Mouse (Mus musculus) E14TG2a.4 (cell line): ENCODE results near the gene Olfr1214.

Experiments used
- CTCF ChIP-seq: conservative IDR thresholded peaks from 2 replicates; pipeline ENCODE4 v1.5.1; 2014; ENCODE audit warnings: low read length
- NANOG ChIP-seq: IDR thresholded peaks from 2 replicates; pipeline ENCODE4 v1.6.1; 2014; ENCODE audit warnings: borderline replicate concordance, low read length, mixed read lengths
- POU5F1 ChIP-seq: IDR thresholded peaks from 2 replicates; pipeline ENCODE4 v1.6.1; 2014; ENCODE audit warnings: low read length, borderline replicate concordance

GRCm38 (mm10) chr2:88953669-88954068 lies 38.8 kb downstream of the Olfr1214 start, which contains the start of gene Olfr1212:
- TF ChIP-seq CTCF (no peak), POU5F1 (no peak), NANOG (no peak)
